Mouse (Mus musculus) cerebellum, postnatal 4 days (tissue): Measurements from ENCODE around the gene Zmiz1.

Experiments used
- DNase-seq, 2 experiments: peaks; one replicate each; pipeline ENCODE4 v3.0.0; 2022; ENCODE audit warnings: low spot score in 2 of 2, mixed read lengths in 1 of 2

The Zmiz1 gene

DNA sequence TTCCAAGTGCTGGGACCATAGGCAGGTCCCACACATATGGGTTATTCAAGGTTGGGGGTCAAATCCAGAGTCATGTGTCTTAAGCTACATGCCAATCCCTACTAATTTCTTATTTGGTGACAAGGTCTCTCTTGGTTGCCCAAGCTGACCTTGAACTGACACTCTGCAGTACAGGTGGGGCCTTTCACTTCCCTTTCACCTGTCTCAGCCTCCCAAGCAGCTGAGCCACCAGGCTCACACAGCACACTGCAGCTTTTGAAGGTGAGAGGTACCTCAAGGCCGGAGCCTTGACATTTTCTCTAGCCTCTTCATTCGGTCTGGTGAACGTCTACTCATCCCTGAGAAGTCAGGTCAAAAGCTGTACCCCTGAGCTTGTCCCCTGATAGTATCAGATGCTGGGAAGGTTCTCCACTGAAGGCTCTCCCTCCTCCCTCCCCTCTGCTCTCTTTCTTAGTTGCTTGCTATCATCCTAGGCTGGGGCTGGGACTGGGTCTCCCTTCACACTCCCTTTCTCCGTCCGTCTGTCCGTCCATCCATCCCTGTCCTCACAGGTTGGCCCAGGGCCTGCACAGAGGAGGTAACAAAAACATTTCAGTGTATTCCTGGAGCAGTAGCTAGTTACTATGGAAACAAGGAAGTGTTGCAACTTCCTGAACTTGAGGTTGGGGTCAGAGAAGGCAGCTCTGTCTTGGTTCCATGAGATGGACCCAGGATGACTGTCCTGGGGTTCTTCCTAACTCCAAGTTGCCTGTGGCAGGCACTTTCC lies 13.3 kb downstream of the Zmiz1 start:
- no peak for DNase-seq

DNA sequence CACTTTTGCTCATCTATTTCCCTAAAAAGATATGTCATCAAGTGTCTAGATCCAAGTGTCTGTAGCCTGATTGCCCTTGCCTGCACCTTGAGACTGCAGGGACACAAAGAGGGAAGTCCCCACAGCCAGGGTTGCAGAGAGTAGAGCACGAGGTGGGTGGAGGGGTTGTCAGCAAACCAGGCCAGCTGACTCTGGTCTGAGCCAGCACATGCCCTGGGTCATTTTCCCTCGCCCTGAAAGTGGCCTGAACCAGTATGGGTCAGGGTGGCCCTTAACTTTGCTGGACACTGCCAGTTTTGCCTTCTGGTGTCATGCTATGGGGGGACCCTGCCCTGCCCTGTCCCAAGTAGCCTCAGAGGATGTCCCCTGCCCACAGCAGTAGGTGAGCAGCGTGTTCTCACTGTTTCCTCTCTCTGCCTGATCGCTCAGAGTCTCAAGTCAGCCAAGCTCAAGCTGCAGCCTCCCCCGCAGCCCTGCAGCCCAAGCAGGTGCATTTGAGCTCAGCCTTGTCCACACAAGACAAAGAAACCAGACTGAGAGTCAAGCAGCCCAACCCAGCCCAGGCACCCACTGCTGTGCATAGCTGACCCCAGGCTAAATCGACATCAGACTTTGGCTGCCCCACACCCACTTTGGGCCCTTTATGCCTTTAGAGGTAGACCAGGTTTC lies 14.1 kb downstream of the Zmiz1 start:
- DNase-seq, result no peak

- no peak for DNase-seq
These were observed 15.0 kb downstream of the Zmiz1 start for GRCm38 (mm10) chr14:25474017-25474416.

GRCm38 (mm10) chr14:25474732-25475131 lies 15.7 kb downstream of the Zmiz1 start:
- no peak for DNase-seq

GRCm38 (mm10) chr14:25476048-25476447 lies 17.1 kb downstream of the Zmiz1 start:
- DNase-seq, result no peak

GRCm38 (mm10) chr14:25476453-25476852 lies 17.5 kb downstream of the Zmiz1 start:
- DNase-seq, result no peak

GRCm38 (mm10) chr14:25477268-25477667 lies 18.3 kb downstream of the Zmiz1 start:
- no peak for DNase-seq

- DNase-seq, result no peak
These were observed 19.3 kb downstream of the Zmiz1 start for GRCm38 (mm10) chr14:25478257-25478656.

GRCm38 (mm10) chr14:25478755-25479154 lies 19.8 kb downstream of the Zmiz1 start:
- DNase-seq, result peak in 1 of 2 experiments; percentile 58

DNA sequence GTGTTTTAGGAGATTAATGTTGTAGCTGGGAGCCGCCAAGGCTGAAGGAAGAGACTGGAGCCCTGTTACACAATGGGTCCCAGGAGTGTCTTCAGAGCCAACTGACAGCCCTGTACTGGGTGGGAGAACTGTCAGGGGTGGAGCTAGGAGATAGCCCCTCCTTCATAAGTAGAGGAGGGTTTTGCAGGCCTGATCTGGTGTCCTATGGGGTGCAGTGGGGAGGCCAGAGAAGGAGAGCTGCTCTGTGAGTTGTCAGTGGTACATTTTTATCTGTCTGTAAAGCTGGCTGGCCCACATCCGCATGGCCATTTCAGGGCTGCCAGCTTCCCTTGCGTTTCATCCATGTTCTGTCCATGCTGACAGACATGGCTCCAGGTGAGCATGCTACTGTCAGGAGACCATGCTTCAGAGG lies 20.9 kb downstream of the Zmiz1 start:
- DNase-seq, result no peak

GRCm38 (mm10) chr14:25480443-25480842 lies 21.5 kb downstream of the Zmiz1 start:
- DNase-seq, result no peak

GRCm38 (mm10) chr14:25480916-25481666 lies 22.1 kb downstream of the Zmiz1 start:
- no peak for DNase-seq

DNA sequence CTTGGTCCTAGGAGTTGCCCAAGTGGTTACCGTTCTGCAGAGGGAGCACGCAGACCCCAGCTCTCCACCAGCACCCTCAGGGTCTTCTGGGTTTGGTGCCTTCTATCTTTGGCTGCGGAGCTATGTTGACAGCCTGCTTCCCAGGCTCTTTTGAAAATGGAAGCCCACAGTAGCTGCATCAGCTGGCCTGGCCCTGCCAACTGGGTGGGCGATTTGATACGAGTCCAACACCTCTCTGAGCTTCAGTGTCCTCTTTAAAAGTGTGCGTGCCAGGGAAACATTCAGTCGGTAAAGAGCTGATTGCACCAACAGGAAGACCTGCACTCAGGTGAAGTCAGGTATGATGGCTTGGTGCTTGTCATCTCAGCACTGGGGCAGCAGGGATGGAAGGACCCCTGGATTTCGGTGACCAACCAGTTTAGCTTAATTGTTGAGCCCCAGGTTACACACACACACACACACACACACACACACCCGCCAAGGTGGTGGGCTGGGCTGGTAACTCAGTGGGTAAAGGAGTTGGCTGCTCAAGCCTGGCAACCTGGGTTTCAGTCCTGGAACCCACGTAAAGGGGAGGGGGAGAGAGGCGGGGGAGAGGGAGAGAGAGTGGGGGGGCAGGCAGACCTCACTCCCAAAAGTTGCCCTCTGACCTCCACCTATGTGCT lies 22.8 kb downstream of the Zmiz1 start:
- no peak for DNase-seq

DNA sequence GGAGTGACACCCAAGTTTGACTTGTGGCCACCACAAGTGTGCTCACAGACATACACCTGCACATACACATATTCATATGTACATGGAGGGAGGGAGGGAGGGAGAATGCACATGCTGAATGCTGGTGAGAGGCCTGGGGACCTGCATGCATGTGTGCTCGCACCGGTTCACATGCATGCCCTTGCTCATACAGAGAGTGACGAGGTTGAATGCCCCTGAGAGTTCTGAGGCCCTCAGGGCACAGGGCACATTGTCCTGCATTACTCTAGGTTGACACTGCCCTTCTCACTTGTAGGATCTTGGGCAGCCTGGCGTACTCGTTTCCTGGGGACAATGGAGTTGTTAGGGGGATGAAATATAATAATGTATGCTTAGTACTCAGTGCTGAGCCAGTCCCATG lies 23.4 kb downstream of the Zmiz1 start:
- DNase-seq, result no peak

- DNase-seq, result no peak
These were observed 24.3 kb downstream of the Zmiz1 start for GRCm38 (mm10) chr14:25483285-25483684.

- DNase-seq, result no peak
These were observed 25.1 kb downstream of the Zmiz1 start for GRCm38 (mm10) chr14:25484049-25484448.

- no peak for DNase-seq
These were observed 27.2 kb downstream of the Zmiz1 start for GRCm38 (mm10) chr14:25486220-25486619.

DNA sequence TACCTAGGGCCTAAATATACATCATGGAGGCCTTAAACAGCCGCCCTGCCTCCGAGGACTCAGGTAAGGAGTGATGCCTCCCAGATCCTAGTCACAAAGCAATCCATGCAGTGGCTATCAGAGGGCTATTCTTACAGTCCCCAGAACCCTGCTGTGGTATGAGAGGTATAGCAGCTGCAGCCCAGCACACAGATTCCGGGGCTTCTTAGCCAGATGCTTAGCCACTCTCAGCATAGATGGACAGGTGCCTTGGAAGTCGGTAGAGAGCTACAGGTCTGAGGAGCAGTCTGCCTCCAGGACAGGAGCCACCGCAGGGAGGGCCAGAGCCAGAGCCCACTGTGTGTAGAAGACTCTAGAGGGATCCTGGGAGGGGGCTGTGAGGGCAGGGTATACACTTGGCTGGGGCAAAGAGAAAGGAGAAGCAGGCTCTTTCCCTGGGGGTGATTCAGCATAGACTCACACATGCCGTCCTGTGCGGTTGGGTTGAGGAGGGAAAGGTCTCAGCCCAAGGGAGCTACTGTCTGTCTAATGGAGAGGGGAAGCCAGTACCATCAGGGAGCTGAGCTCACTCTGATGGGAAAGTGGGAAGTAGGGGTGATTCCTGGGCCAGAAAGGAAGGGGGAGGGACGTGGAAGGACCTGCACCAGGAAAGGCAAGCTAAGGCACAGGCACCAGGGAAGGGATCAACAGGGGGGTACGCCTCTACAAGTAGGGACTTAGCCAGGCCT lies 27.9 kb downstream of the Zmiz1 start:
- DNase-seq, result no peak

DNA sequence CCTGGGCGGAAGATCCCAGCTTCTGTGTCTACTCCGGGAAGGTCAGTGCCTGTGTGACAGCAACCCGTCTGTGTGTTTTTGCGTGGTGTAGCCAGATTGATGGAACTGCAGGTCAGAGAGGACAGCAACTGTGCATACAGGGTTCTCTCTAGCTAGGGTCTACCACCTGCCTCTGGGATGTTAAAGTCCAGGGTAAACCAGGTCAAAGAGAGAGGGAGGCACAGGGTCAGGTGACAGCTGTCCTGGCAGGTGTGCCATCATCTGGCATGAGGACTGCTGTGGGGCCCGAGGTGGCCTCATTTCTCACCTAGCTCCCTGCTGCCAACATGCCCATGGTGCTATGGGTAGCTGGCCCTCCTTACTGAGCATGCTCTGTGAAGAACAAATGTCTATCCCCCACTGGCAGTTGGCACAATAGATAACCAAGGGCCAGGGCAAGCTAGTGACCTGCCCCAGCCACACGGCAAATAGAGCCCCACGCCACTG lies 28.5 kb downstream of the Zmiz1 start:
- DNase-seq, result no peak

DNA sequence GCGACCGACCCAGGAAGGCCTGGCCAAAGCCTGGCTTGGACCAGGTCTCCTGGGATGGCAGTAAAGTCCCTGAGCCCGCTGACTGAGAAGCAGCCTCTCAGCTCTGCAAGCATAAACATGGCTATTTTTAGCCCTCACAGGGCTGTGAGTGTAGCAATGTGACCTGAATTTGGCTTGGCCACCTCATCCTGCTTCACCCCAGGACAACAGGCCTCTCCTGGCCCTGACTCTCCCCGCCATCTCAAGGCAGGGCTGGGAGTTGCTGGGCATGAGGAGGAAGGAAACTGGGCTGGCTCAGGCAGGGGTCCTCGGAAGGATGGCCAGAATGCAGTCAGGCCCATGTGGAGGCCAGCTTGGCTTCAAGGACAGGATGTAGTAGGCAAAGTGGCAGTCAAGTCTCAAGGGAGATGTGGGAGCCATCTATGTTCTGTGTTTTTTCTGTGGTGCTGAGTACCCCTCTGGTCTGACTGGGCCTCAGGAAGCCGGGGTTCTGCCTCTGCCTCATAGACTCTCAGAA lies 29.2 kb downstream of the Zmiz1 start:
- no peak for DNase-seq
